Mouse (Mus musculus): ENCODE data around the gene Kank2.

Gene Kank2

DNA sequence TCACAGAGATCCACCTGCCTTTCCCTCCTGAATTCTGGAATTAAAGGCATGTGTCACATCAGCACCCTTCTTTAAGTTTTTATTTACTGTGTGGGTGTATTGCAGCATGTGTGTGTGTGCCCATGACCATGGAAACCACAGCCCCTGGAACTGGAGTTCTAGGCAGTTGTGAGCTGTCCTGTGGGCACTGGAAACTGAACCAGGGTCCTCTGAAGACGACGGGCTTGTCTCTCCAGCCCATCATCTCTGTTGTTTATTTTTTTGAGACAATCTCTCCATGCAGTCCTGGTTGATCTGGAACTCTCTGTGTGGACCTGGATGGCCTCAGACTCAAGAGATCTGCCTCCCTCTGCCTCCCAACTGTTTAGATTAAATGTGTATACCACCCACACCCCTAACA is 81.5 kb downstream of the Kank2 start:
- in situ Hi-C loops (cut with MboI, MseI): no loop called here

Data from T-helper 2 cell (primary cell).